7 mouse cellular contexts compared by ENCODE assay signal in genomic region chr3:116748391-116749170, GRCm38 (mm10). TPM values are rescaled to one million over a fixed set of nuclear protein-coding genes. Genes with fewer than 3 reads are reported as not detected.
DNase-seq lines count a peak whose midpoint lies in the region; ATAC-seq and TF ChIP-seq lines count a peak whose summit lies in the region.

No protein-coding gene starts in this region.

- peak; percentile 33; the same call in 1 of the 2 replicates for ATAC-seq in forebrain, embryonic 12.5 days (ENCODE audit: low FRiP score)
- ATAC-seq in kidney, embryonic 14.5 days (ENCODE audit: low FRiP score, low TSS enrichment), result peak; percentile 50; the same call in 1 of the 2 replicates

- no peaks in the 10 kb centered on the region for H3K4me1 ChIP-seq in forebrain, embryonic 12.5 days
- H3K4me1 ChIP-seq in kidney, embryonic 14.5 days (ENCODE audit: control insufficient read depth, insufficient read depth, low read length), result no peaks in the 10 kb centered on the region
- H3K4me1 ChIP-seq in spleen, adult 2 months (ENCODE audit: control insufficient read depth, insufficient read depth, insufficient read length), result no peaks in the 10 kb centered on the region

- H3K9me3 ChIP-seq in forebrain, embryonic 12.5 days, result no peaks in the 10 kb centered on the region
- H3K9me3 ChIP-seq in kidney, embryonic 14.5 days (ENCODE audit: control insufficient read depth, low read length), result no peaks in the 10 kb centered on the region

- H3K27ac ChIP-seq in forebrain, embryonic 12.5 days, result no peak overlapping the region
- H3K27ac ChIP-seq in kidney, embryonic 14.5 days (ENCODE audit: low read depth, low read length), result no peak overlapping the region
- H3K27ac ChIP-seq in spleen, adult 2 months (ENCODE audit: insufficient read depth, low read length), result no peak overlapping the region

- no peak overlapping the region for H3K4me3 ChIP-seq in forebrain, embryonic 12.5 days (replicated peaks)
- no peak overlapping the region for H3K4me3 ChIP-seq in kidney, embryonic 14.5 days (ENCODE audit: low read length)
- H3K4me3 ChIP-seq in spleen, adult 2 months (ENCODE audit: extremely low read depth, insufficient read depth, insufficient read length), result no peak overlapping the region

- no peak for TF ChIP-seq POLR2A in spleen, adult 2 months (IDR thresholded peaks at IDR 0.05; ENCODE audit: low read depth, low read length)

- H3K4me2 ChIP-seq in forebrain, embryonic 12.5 days, result no peak overlapping the region
- H3K4me2 ChIP-seq in kidney, embryonic 14.5 days (replicated peaks; ENCODE audit: low read depth, low read length), result no peak overlapping the region

- H3K36me3 ChIP-seq in forebrain, embryonic 12.5 days (replicated peaks), result 0 out of 2 replicates have a peak, but pooled peaks cover 12% of the 10 kb centered on the region
- H3K36me3 ChIP-seq in kidney, embryonic 14.5 days (ENCODE audit: control insufficient read depth, insufficient read depth, low read length), result peaks cover 4% of the 10 kb centered on the region
- peaks cover 7% of the 10 kb centered on the region for H3K36me3 ChIP-seq in spleen, adult 2 months (ENCODE audit: control insufficient read depth, insufficient read depth, low read length)

- DNase-seq in right cerebral cortex, postnatal 14 days, result peak; percentile 44
- DNase-seq in right cerebral cortex, adult 18-20 months, result no peak
- DNase-seq in adrenal gland, postnatal 25 days, result peak; percentile 12
- DNase-seq in lung, postnatal 14 days, result peak; percentile 56
- peak in 1 of 2 experiments; percentile 17 for DNase-seq in spleen, adult 2 months (ENCODE audit: low read depth in 1 of 2, low spot score in 2 of 2)

- H3K9ac ChIP-seq in forebrain, embryonic 12.5 days, result no peak overlapping the region
- no peak overlapping the region for H3K9ac ChIP-seq in kidney, embryonic 14.5 days (ENCODE audit: low read depth, low read length)

- 0 out of 2 replicates have a peak, but pooled peaks have one; percentile 14 for TF ChIP-seq CTCF in spleen, adult 2 months (IDR thresholded peaks at IDR 0.05; ENCODE audit: extremely low read depth, insufficient read depth, insufficient read length, insufficient replicate concordance)

- 52% methylated on average over 8 of the region's 8 CpGs for WGBS in forebrain, embryonic 12.5 days
- WGBS in kidney, embryonic 14.5 days, result 59% methylated on average over 8 of the region's 8 CpGs
- WGBS in spleen, adult 2 months, result 74% methylated on average over 8 of the region's 8 CpGs

- no peaks in the 10 kb centered on the region for H3K27me3 ChIP-seq in forebrain, embryonic 12.5 days
- no peaks in the 10 kb centered on the region for H3K27me3 ChIP-seq in kidney, embryonic 14.5 days (ENCODE audit: control insufficient read depth, insufficient read depth, low read length)
- H3K27me3 ChIP-seq in spleen, adult 2 months (ENCODE audit: control insufficient read depth, insufficient read depth, low read length), result no peaks in the 10 kb centered on the region

RNA-seq across cellular contexts. Expression of gene Slc35a3, which starts 36.0 kb away (rescaled TPM):
- 24.5 and 29.5 TPM in 2 replicates for total RNA-seq in adrenal gland, postnatal 25 days (2021)
- 8.0 and 10.2 TPM in 2 replicates for polyA plus RNA-seq in forebrain, embryonic 12.5 days (2016; fragmentation: Nextera tagmentation; extraction: Ambion mirVana)
- 9.0 and 15.9 TPM in 2 replicates for polyA plus RNA-seq in kidney, embryonic 14.5 days (2014; fragmentation: Nextera tagmentation; extraction: Ambion mirVana)
- polyA plus RNA-seq in spleen, adult 2 months (2012; rRNA removed), result 3.7 and 6.0 TPM in 2 replicates

RNA-seq across cellular contexts. Expression of gene Agl, which starts 59.4 kb away (rescaled TPM):
- total RNA-seq in adrenal gland, postnatal 25 days (2021), result 50.5 and 57.7 TPM in 2 replicates
- 15.9 and 16.3 TPM in 2 replicates for polyA plus RNA-seq in forebrain, embryonic 12.5 days (2016; fragmentation: Nextera tagmentation; extraction: Ambion mirVana)
- polyA plus RNA-seq in kidney, embryonic 14.5 days (2014; fragmentation: Nextera tagmentation; extraction: Ambion mirVana), result 13.0 and 22.2 TPM in 2 replicates
- polyA plus RNA-seq in spleen, adult 2 months (2012; rRNA removed), result 2.4 and 2.5 TPM in 2 replicates
